Mouse (Mus musculus): ENCODE data around the gene Lix1l. TPM values are rescaled to one million over a fixed set of nuclear protein-coding genes. Genes with fewer than 3 reads are reported as not detected.
A peak's percentile ranks its signal among the peaks of the same experiment; 100 is the strongest.

Lix1l gene
- 1 to 10 TPM; 4.9 to 8.4 TPM for total RNA-seq (2021)
- long read RNA-seq, experiment 1, partial matches to known transcripts, result 0 of 3 reads
- long read RNA-seq, experiment 1, other reads (novel, unspliced or antisense), result 3 of 3 reads
- long read RNA-seq, experiment 2, result 0 reads

- DNase-seq, result peak; percentile 96
- intact Hi-C loops (cut with DNase I), result loop anchor here (2.0 kb wide), 1 partner anchor 28 kb away; the partner anchor contains the start of gene Rbm8a
- no peak for TF ChIP-seq CTCF (IDR thresholded peaks at IDR 0.05)
- Histone ChIP-seq H3K27ac (peak within 1 kb of the TSS; percentile 89), H3K4me3 (peak within 1 kb of the TSS; percentile 90)
Observed at GRCm38 (mm10) chr3:96600639-96601250, at the start of gene Lix1l. Gene Lix1l, plus strand, starts transcription at chr3:96601149.

GRCm38 (mm10) chr3:96551203-96551602 lies 49.7 kb upstream of the Lix1l start:
- intact Hi-C loops (cut with DNase I), result loop anchor here (1.0 kb wide), 1 partner anchor 29 kb away; no protein-coding TSS in a partner anchor
- Histone ChIP-seq H3K4me3 (peak overlapping the region; percentile 51), H3K27ac (peak overlapping the region; percentile 99)
- peak; percentile 74 for TF ChIP-seq CTCF (IDR thresholded peaks at IDR 0.05)
- DNase-seq, result peak; percentile 68

GRCm38 (mm10) chr3:96551890-96552289 lies 49.1 kb upstream of the Lix1l start:
- Histone ChIP-seq H3K27ac (peak overlapping the region; percentile 99), H3K4me3 (peak overlapping the region; percentile 51)
- TF ChIP-seq CTCF (IDR thresholded peaks at IDR 0.05), result no peak
- DNase-seq, result no peak
- intact Hi-C loops (cut with DNase I), result loop anchor here (1.0 kb wide), 1 partner anchor 28 kb away; no protein-coding TSS in a partner anchor

GRCm38 (mm10) chr3:96553601-96554000 lies 47.3 kb upstream of the Lix1l start:
- TF ChIP-seq CTCF (IDR thresholded peaks at IDR 0.05), result no peak
- peak overlapping the region; percentile 99 for H3K27ac ChIP-seq

GRCm38 (mm10) chr3:96554251-96554650 lies 46.7 kb upstream of the Lix1l start:
- peak overlapping the region; percentile 99 for H3K27ac ChIP-seq
- DNase-seq, result no peak
- H3K4me3 ChIP-seq, result peak overlapping the region; percentile 91; the same call in 1 of the 2 replicates
- intact Hi-C loops (cut with DNase I), result no loop called here
- TF ChIP-seq CTCF (IDR thresholded peaks at IDR 0.05), result no peak

More at GRCm38 (mm10) chr3:96553601-96554000, 47.3 kb upstream of the Lix1l start:
- H3K4me3 ChIP-seq, result no peak overlapping the region
- DNase-seq, result no peak
- intact Hi-C loops (cut with DNase I), result no loop called here

- intact Hi-C loops (cut with DNase I), result no loop called here
- no peak for TF ChIP-seq CTCF (IDR thresholded peaks at IDR 0.05)
- peak; percentile 83 for DNase-seq
- Histone ChIP-seq H3K4me3 (peak overlapping the region; percentile 91), H3K27ac (peak overlapping the region; percentile 99)
Observed at GRCm38 (mm10) chr3:96555041-96555596, 45.8 kb upstream of the Lix1l start.

- TF ChIP-seq CTCF (IDR thresholded peaks at IDR 0.05), result no peak
- DNase-seq, result no peak
- peak overlapping the region; percentile 91 for H3K4me3 ChIP-seq
- intact Hi-C loops (cut with DNase I), result no loop called here
- peak overlapping the region; percentile 99 for H3K27ac ChIP-seq
Observed at GRCm38 (mm10) chr3:96555999-96556614, 44.8 kb upstream of the Lix1l start.

- TF ChIP-seq CTCF (IDR thresholded peaks at IDR 0.05), result no peak
- H3K4me3 ChIP-seq, result peak overlapping the region; percentile 91
- intact Hi-C loops (cut with DNase I), result loop anchor here (1.0 kb wide), 1 partner anchor 19 kb away; the partner anchor contains the start of gene Gm16253
- peak; percentile 39 for DNase-seq
- H3K27ac ChIP-seq, result peak overlapping the region; percentile 99
Observed at GRCm38 (mm10) chr3:96556651-96557635, 44.0 kb upstream of the Lix1l start.

- Histone ChIP-seq H3K4me3 (peak within 1 kb of the TSS; percentile 91), H3K27ac (peak within 1 kb of the TSS; percentile 99)
- DNase-seq, result peak; percentile 100
- intact Hi-C loops (cut with DNase I), result loop anchor here (1.0 kb wide), 1 partner anchor 19 kb away; the partner anchor contains the start of gene Gm16253
- TF ChIP-seq CTCF (IDR thresholded peaks at IDR 0.05), result peak; percentile 40
Observed at GRCm38 (mm10) chr3:96557694-96558093, 43.3 kb upstream of the Lix1l start, which contains the start of gene Txnip. Gene Txnip, plus strand, starts transcription at chr3:96557957.

- intact Hi-C loops (cut with DNase I), result no loop called here
- peak; percentile 62 for DNase-seq
- Histone ChIP-seq H3K27ac (peak overlapping the region; percentile 99), H3K4me3 (peak overlapping the region; percentile 91)
- TF ChIP-seq CTCF (IDR thresholded peaks at IDR 0.05), result no peak
Observed at GRCm38 (mm10) chr3:96558159-96558558, 42.8 kb upstream of the Lix1l start.

GRCm38 (mm10) chr3:96558668-96559196 lies 42.2 kb upstream of the Lix1l start:
- Histone ChIP-seq H3K27ac (peak overlapping the region; percentile 99), H3K4me3 (peak overlapping the region; percentile 91)
- no peak for DNase-seq
- TF ChIP-seq CTCF (IDR thresholded peaks at IDR 0.05), result no peak
- intact Hi-C loops (cut with DNase I), result no loop called here
